Mouse (Mus musculus): ENCODE data around the gene Sycp3.

DNA sequence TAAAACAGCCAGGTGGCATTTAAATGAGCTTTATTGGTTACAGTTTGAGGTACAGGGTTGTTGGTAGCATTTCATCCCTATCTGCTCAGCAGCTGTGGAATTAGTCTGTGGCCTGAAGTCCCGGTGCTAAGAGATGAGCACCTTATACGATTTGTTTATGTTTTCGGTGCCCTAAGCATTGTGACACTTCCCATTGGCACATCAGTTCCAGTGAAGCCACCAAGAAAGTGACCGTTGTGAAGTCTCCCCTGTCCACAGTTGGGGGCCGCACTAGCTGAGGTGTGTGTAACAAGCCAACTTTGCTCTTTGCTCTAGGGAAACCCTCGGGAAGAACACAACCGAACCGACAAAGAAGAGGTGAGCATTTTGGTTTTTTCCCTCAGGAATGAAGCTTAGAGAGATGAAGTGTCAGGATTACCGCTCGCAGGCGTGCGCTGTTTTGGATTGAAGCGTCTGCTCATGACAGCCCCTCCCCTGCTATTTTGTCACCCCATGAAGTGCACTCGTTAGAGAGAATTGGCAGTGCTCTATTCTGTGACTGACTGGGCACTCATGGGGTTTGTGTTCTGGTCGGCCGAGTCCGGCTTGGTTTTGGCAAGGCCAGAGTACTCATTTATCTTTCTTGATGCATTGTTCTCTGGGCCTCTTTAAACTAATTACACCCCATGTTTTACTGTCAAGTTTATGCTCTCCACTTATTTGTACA lies 46.9 kb upstream of the Sycp3 start:
- TF ChIP-seq CTCF (IDR thresholded peaks at IDR 0.05; ENCODE audit: borderline replicate concordance, insufficient read depth, low read depth, low read length) (no peak), POLR2A (IDR thresholded peaks at IDR 0.05; ENCODE audit: borderline replicate concordance, insufficient read depth, low read length) (no peak)

Data from cerebellum, adult 2 months (tissue).